Mouse (Mus musculus): ENCODE data around the gene Zar1l.

- TF ChIP-seq FLI1 (IDR thresholded peaks at IDR 0.05; ENCODE audit: low read length) (no peak), GATA1 (IDR thresholded peaks at IDR 0.05; ENCODE audit: borderline replicate concordance, low read length) (no peak)
These were observed 60.6 kb downstream of the Zar1l start for GRCm38 (mm10) chr5:150457165-150457903.

Data from megakaryocyte, embryonic 14.5 days (primary cell).